Mouse (Mus musculus) CD8-positive naive resting alpha-beta T cell, adult 2 months (primary cell): ENCODE measurements around the gene Spns2.
"Not testable (repeated sequence)": the region's sequence is repeated elsewhere in the genome, so short reads cannot be mapped to it uniquely, and the experiment has no call there.

Source experiments
- DNase-seq, 2 experiments: peaks; one replicate each; pipeline ENCODE4 v3.0.0; 2022; ENCODE audit warnings: low read depth in 2 of 2, low spot score in 2 of 2

Gene Spns2

DNA sequence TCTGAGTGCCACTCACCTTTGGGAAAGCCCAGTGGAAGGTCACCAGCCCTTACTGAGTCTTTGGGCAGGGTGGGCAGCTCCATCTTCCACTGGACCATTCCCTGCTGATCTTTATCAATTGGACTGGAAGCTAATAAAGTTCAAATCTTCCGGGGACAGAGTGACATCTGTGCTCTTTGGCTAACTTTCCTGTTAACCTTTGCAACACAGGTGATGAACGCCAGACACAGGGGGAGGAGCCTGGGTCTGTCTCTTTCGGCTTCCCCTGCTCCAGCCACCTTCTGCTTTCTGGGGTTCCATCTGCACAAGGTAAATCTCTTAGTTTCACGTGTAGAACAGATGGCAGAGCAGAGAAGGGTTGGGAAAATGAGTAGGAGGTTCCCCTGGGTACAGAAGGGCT is 51.3 kb downstream of the Spns2 start:
- no peak for DNase-seq

DNA sequence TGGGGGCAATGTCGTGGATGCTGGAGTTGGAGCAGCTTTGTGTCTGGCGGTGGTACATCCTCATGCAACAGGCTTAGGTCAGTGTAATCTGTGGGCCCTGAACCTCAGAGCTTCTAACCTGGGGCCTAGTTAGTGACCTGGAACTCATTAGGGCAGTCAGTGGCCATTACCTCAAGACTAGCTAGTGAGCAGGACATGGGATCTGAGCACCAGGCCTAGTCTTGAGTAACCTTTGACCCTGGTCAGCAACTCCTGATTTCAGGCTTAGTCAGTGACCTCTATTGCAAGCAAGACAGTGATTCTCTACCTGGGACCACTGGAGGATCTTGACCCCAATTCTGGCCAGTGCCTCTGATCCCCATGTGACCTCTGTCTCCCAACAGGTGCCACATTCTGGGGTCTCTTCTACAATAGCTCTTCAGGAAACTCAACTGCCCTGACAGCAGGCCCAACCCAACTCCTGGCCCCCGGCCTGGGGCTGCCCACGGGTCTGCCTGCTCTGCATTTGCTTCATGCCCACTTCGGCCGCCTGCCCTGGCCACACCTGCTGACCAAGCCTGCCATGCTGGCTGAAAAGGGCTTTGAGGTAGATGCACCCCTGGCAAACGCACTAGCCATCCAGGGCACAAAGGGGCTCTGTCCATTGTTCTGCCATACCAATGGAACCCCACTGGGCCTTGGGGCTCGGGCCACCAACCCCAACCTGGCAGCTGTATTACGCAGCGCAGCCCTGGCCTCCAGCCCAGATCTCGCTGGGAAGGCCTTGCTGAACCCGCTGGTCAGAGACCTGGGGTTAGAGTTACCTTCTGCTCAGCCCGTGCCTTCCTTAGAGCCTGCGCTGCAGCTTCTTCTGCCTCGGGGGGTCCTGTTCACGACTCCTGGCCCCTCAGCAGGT is 52.7 kb downstream of the Spns2 start:
- DNase-seq, result no peak

DNA sequence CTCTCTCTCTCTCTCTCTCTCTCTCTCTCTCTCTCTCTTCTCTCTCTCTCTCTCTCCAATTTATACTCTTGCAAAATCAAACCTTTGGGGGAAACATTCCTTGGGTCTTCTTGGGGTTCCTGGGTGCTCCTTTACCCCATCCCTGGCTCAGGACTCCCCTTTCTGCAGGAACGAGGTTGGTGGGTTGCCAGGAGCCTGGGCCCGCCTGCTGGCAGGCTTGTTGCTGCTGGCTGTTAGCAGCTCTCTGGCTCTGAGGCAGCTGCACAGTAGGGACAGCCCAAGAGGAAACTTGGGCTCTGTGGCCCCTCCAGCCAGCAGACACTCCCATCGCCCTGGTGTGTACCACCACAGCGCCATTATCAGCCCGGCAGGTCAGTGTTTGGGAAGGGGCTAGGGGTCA is 53.4 kb downstream of the Spns2 start:
- no peak for DNase-seq

DNA sequence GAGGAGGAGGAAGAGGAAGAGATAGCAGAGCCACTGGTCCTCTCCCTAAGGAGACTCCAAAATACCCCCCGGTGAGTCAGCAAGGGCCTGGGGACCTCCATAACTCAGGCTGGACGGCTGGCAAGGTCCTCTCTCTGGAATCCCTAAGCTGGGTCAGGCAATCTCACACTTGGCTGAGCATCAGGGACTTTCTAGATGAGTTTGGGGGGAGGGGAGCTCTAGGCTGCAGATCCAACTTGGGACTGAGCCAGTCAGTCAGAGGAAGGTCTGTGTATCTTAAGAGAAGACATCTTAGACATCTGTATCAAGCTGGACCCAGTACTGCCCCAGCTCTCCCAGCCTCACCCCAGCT is 54.0 kb downstream of the Spns2 start:
- DNase-seq, result no peak

DNA sequence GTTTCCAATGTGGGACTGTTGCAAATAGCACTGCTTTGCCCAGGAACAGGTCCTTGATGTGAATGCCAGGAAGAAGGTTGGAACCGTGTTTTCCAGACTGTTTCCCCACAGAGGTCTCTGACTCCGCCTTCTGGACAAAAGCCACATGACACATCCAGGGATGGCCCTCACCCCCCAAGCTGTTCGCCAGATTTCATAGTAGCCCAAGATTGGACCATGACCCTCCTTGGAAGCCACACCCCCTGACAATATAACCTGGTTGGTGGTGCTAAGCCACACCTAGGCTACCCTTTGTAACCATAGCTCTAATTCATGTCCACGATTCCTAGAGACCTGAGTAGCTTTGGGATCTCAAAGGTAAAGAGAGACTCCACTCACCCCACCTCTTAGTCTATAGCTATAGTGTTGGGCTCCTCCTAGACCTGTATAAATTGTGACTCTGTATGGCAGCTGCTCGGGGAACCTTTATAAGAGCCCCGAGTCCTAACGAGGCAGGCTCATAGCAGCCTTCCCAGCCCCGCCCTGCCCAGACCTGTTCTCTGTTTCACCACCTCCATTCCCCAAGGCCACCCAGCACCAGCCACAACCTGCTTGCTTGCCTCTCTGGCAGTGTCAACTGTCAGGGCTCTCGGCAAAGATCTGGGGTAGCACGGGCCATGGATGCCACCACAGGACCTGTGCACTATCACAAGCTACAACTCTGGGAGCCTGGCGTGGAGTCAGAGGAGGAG is 54.6 kb downstream of the Spns2 start, which contains the start of gene Ggt6:
TSS of gene Ggt6 (plus strand) at position 564 of the 731 bp plus-strand sequence.
- no peak for DNase-seq

DNA sequence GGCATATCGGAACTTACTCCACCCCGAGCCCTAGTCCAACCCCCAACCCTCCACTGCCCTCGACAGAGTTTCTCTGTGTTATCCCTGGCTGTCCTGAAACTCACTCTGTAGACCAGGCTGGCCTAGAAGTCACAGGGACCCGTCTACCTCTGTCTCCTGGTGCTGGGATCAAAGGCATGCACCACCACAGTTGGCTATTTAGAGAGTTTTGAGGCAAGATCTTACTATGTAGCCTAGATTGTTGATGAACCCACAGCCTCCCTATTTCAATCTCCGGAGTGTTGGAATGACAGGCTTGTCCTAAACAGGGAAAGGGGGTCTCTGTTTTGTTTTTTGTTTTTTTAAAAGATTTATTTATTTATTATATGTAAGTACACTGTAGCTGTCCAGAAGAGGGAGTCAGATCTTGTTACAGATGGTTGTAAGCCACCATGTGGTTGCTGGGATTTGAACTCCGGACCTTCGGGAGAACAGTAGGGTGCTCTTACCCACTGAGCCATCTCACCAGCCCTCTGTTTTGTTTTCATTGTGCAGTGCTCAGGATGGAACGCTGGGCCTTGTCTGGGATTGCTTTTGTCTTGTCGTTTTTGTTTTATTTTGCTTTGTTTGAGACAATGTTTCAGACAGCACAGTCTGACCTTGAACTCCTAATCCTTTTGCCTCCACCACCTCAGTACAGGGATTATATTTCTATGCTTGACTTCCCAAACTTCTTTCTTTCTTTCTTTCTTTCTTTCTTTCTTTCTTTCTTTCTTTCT is 59.2 kb downstream of the Spns2 start:
- DNase-seq, result not testable (repeated sequence)

DNA sequence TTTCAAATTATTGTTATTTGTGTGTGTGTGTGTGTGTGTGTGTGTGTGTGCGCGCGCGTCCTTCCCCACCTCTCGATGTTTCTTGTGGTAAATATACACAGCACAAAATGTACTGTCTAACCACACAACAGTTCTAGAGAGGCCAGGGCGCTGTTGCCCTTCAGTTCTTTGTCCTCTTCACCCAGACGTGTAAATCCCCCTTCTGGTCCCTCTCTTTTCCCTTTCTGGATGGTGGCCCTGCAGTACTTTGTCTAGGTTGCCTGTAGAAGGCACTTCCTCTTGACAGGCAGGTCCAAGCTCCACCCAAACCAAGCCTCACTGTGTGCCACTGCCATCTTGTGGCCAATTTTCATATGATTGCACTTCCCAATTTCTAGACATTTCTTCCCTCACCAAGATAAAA is 60.4 kb downstream of the Spns2 start:
- peak; percentile 71 to 78 for DNase-seq

DNA sequence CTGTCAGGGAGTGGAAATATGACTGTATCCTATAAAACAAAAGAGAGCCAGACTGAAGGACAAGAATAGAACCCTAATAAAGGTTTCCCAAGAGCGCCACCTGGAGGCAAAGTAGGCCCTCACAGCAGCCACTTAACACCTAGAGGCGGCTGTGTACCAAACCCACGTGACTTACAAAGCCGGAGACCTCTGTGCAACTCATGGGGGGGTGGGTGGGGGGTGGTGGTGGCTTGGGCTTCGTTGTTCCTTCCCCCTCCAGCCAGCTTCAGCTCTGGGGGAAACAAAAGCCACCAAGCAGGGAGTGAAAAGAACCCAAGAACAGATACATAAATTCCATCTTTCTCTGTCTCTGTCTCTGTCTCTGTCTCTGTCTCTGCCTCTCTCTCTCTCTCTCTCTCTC is 61.0 kb downstream of the Spns2 start:
- peak; percentile 47 to 75 for DNase-seq

DNA sequence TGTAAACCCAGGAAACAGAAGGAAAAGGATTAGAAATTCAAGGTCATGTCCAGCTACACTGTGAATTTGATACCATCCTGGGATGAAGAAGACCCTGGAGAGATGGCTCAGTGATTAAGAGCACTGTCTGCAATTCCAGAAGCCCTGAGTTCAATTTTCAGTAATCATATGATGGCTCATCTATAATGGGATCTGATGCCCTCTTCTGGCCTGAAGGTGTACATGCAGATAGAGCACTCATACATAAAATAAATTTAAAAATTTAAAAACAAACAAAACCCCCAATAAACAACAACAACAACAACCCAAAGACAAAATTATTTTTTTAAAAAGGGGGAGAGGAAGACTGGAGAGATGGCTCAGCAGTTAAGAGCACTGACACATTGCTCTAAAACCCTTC is 62.8 kb downstream of the Spns2 start:
- DNase-seq, result no peak

DNA sequence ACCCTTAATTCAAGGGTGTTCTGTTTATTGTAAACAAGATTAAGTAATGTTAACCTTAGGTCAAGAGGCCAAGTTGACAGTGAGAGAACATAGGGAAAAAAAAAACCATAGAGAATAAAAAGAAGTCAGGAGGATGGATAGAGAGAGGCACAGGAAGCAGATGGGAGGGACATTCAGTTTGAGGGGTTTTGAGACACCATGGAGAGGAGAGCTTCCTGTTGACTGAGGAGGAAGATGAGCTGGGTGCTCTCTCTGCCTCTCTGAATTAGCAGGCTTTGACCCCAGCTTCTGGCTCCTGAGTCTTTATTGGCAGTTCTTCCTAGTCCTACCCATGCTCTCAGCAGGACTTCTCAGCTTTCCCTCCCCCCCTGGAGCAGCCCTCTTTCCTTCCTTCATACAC is 64.5 kb downstream of the Spns2 start:
- no peak for DNase-seq

DNA sequence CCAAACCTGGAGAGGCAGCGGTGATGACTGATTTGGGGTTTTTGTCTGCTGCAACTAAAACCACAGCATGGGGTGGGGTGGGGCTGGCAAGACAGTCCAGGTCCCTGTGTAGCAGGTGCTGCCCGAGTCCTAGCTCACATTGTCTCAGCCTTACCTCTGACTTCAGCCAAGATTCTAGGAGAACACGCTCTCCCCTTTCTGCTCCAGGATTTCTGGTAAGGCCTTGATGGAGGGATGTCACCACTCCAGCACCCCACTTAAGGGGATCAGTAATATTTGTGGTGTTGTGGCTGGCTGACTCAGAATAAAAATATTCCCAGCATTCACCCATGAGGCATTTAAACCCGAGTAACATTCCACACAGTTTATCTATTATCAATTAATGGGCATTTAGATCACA is 66.0 kb downstream of the Spns2 start:
- DNase-seq, result no peak

DNA sequence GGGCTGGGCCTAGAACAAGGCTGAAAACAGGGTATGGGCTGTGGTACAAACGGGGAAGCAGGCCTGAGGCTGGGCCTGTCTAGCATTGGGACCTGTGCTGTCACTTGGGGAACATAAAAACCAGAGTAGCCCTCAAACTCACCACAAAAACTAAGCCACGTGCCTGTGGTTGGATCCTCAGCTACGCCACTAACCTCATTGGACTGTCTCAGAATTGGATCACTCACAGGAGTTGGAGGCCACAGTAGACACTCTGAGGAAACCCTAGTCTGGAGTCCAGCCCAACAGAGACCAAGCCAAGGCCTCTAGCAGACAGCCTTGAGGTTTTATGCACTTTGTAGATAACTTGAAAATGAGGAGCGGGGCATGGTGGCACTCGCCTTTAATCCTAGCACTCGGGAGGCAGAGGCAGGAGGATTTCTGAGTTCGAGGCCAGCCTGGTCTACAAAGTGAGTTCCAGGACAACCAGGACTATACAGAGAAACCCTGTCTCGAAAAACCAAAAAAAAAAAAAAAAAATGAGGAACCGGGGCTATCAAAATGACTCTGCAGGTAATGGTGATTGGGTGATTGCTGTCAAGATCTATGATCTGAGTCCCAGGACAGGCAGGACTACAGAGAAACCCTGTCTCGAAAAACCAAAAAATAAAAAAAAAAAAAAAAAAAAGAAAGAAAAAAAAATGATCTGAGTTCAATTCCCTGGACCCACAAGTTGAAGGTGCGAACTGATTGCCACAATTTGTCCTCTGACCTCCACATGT is 68.0 kb downstream of the Spns2 start:
- no peak for DNase-seq

DNA sequence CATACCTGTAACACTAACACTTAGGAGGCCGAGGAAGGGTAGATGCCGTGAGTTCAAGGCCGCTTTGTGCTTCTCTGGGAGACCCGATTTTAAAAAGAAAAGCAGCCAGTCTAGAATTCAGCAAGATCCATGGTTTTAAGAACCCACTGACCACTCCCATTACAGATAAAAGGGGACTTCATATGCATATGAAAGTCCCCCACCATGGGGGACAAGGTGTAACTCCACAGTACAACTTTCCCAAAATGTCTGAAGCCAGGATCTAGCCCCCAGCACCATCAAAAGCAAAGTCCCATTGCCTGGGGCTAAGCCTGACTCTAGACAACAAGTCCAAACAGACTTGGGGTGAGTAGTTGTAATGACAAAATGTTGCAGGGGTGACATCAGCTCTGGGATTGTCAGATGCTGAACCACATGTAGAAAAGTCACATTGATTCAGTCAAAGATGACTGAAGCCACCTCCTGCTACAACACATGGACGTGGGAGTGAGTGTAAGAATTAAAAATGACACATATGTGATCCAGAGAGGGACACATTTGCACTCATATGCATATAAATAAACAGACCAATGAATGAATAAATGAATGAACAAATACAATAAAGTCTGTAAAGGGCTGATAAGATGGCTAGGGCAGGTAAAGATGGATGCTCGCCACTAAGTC is 69.1 kb downstream of the Spns2 start:
- no peak for DNase-seq

DNA sequence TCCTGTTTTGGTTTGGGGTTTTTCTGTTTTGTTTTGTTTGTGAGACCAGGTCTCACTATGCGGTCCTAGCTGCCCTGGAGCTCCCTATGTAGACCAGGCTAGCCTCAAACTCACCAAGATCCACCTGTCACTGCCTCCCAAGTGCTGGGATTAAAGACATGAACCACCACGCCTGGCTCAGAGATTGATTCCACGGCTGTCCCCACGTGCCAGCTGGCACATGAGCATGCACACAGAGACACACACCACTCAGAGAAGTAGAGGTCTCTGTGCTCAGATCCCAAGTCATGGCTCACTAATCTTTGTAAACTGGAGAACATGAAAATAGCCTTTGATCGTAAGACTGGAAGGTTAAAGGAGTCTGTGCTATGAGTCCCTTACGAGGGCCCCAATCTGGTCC is 70.7 kb downstream of the Spns2 start:
- no peak for DNase-seq

DNA sequence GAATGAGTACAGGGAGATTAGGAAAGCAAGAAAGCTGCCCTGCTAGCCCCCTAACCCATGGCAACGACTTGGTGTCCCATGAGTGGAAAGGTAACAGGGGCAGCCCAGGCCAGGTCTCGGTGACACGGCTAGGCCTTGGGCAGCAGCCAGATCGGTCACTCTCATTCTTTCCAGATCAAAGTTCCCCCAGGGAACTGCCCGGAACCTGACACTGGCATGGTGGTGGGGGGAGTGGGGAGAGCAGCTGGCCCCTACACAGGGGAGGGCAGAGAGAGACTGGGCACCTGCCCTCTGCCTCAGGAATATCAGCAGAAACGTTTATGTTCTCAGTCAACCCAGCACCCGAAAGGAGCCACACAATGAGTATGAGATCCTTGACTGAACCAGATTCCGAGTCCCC is 71.5 kb downstream of the Spns2 start:
- no peak for DNase-seq

DNA sequence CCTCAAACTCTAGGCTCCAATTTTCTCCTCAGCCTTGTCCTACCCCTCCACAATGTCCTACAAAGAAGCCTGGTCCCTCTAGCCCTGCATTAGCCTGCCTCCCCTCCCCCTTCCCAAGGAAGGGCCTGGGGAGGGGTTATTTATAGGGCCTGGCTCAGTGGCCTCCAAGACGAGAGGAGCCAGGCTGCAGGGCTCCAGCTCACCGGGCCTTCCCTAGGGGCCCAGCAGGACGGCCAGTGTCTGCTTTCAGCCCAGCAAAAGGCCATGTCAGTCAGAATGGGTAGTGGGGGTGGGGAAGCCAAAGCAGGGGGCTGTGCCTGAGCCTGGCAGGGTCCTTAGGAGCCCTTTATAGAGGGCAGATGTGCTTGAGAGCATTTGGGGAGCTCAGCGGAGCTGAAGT is 72.3 kb downstream of the Spns2 start:
- DNase-seq, result no peak

DNA sequence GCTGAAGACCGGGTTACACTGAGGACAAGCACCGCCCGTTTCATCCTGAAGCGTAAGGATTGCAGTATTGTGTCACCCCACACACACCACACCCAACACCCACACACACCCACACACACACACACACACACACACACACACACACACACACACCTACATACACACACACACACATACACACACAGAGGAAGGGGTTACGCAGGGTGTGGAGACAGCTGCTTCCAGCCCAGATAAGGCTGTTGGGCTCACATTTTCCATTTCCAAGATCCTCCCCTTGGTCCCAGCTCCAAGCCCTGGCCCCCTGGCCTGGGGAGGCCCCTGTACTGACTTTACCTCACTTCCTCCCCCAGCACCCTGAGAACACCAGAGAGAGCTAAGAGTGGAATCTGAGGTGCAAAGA is 73.0 kb downstream of the Spns2 start:
- DNase-seq, result no peak

DNA sequence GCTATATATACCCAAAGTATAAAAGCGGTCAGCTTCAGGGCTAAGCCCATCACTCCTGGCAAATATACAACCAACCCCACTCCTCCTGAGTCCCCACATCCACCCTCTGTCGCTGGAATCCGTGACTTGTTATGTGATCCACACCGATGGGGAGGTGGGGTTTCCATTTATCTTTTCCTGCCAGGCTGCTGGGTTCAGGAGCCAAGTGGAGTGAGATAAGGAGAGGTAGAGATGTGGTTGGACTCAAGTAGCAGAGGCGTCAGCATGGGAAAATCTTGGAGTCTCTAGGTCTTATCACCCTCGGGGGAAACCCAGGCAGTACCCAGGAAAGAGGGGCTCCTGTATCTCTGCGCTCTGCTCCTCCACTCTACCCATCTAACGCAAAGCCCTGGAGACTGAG is 74.5 kb downstream of the Spns2 start:
- no peak for DNase-seq

DNA sequence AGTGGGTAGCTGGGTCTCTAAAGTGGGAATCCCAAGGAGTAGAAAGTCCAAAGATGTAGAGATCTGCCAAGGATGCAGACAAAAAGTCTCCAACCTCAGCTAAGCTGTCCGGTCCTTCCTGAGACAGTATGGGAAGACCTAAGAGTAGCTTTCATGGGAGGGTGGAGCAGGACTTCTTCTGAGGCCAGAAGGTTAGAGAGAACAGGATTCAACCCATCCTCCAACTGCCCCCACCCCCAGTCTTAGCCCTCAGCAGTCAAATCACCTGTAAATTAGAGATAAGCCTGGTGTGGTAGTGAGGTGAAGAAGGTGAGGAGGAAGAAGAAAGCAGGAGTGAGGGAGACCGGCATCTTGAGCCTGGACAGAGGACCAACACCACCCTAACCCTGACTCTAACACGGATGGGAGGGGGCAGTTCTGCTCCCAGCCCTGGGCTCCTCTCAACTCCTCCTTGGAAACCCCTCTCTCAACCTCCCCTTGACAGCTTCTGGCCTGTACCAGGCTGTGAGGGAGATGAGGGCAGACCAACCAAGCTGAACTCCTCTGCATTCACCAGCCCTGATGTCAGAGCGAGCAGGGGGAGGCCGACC is 76.0 kb downstream of the Spns2 start:
- no peak for DNase-seq

DNA sequence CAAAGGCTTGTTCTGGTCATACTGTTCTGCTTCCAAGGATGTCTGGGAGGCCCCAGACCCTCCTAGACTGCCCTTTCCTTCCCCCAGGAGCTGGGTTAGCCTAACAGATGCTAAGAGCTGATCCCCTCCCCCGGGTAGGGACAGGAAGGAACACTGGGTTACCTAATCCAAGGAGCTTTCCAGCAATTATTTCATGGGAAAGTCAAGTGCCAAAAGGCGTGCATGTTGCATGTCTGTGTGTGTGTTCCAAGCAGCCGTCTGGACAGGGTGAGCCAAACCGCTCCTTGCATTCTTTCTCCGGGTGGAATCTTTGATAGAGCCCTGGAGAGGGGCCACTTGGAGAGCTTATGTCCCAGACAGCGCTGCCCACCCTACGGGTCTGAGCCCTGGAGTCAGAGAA is 76.7 kb downstream of the Spns2 start:
- no peak for DNase-seq
